Mouse (Mus musculus): ENCODE data around the gene Dbi.

Dbi gene

GRCm38 (mm10) chr1:120109741-120110432 is 11.0 kb downstream of the Dbi start:
- TF ChIP-seq GATA4 (IDR thresholded peaks at IDR 0.05; ENCODE audit: insufficient replicate concordance, low read length): no peak

GRCm38 (mm10) chr1:120105556-120105959 is 15.3 kb downstream of the Dbi start:
- no peak for TF ChIP-seq GATA4 (IDR thresholded peaks at IDR 0.05; ENCODE audit: insufficient replicate concordance, low read length)

- no peak for TF ChIP-seq GATA4 (IDR thresholded peaks at IDR 0.05; ENCODE audit: insufficient replicate concordance, low read length)
Observed at GRCm38 (mm10) chr1:120101227-120101609, 19.7 kb downstream of the Dbi start.

- TF ChIP-seq GATA4 (IDR thresholded peaks at IDR 0.05; ENCODE audit: insufficient replicate concordance, low read length): no peak
Observed at GRCm38 (mm10) chr1:120100456-120101226, 20.2 kb downstream of the Dbi start.

GRCm38 (mm10) chr1:120099483-120099882 is 21.4 kb downstream of the Dbi start:
- no peak for TF ChIP-seq GATA4 (IDR thresholded peaks at IDR 0.05; ENCODE audit: insufficient replicate concordance, low read length)

- TF ChIP-seq GATA4 (IDR thresholded peaks at IDR 0.05; ENCODE audit: insufficient replicate concordance, low read length): no peak
Observed at GRCm38 (mm10) chr1:120098327-120098726, 22.6 kb downstream of the Dbi start.

- TF ChIP-seq GATA4 (IDR thresholded peaks at IDR 0.05; ENCODE audit: insufficient replicate concordance, low read length): no peak
Observed at GRCm38 (mm10) chr1:120094920-120095319, 26.0 kb downstream of the Dbi start.

- TF ChIP-seq GATA4 (IDR thresholded peaks at IDR 0.05; ENCODE audit: insufficient replicate concordance, low read length): no peak
Observed at GRCm38 (mm10) chr1:120090880-120091570, 29.9 kb downstream of the Dbi start.

GRCm38 (mm10) chr1:120089180-120089579 is 31.7 kb downstream of the Dbi start:
- no peak for TF ChIP-seq GATA4 (IDR thresholded peaks at IDR 0.05; ENCODE audit: insufficient replicate concordance, low read length)

- peak; percentile 43; the same call in 1 of the 2 replicates for TF ChIP-seq GATA4 (IDR thresholded peaks at IDR 0.05; ENCODE audit: insufficient replicate concordance, low read length)
Observed at GRCm38 (mm10) chr1:120086644-120087043, 34.2 kb downstream of the Dbi start.

- TF ChIP-seq GATA4 (IDR thresholded peaks at IDR 0.05; ENCODE audit: insufficient replicate concordance, low read length): no peak
Observed at GRCm38 (mm10) chr1:120085696-120086095, 35.2 kb downstream of the Dbi start.

- TF ChIP-seq GATA4 (IDR thresholded peaks at IDR 0.05; ENCODE audit: insufficient replicate concordance, low read length): no peak
Observed at GRCm38 (mm10) chr1:120083921-120084517, 36.9 kb downstream of the Dbi start.

- no peak for TF ChIP-seq GATA4 (IDR thresholded peaks at IDR 0.05; ENCODE audit: insufficient replicate concordance, low read length)
Observed at GRCm38 (mm10) chr1:120082957-120083585, 37.8 kb downstream of the Dbi start.

- TF ChIP-seq GATA4 (IDR thresholded peaks at IDR 0.05; ENCODE audit: insufficient replicate concordance, low read length): no peak
Observed at GRCm38 (mm10) chr1:120080632-120081031, 40.2 kb downstream of the Dbi start.
